Mouse (Mus musculus) stomach, embryonic 15.5 days (tissue): ENCODE results near the gene Lpgat1. TPM values are rescaled to one million over a fixed set of nuclear protein-coding genes. Genes with fewer than 3 reads are reported as not detected.

Experiments used
- ATAC-seq: fragments of 200-750 bp; cut with Nextera tagmentation; 2 replicates; pipeline ENCODE4 v1.8.0; 2017; ENCODE audit warnings: low read depth, moderate number of reproducible peaks, moderate TSS enrichment; ENCODE audit not compliant: insufficient read depth, low FRiP score
- H3K27ac ChIP-seq: fragments of 300-500 bp; sonication (generic); 2 replicates; pipeline ENCODE4 v1.5.1; 2015; ENCODE audit warnings: mild to moderate bottlenecking, inconsistent platforms
- H3K27me3 ChIP-seq: fragments of 300-500 bp; sonication (generic); replicated peaks from 2 replicates; pipeline ENCODE4 v1.6.1; 2015; ENCODE audit warnings: inconsistent platforms
- H3K36me3 ChIP-seq: fragments of 300-500 bp; sonication (generic); 2 replicates; pipeline ENCODE4 v1.6.1; 2015; ENCODE audit warnings: inconsistent platforms
- H3K4me1 ChIP-seq: fragments of 300-500 bp; sonication (generic); 2 replicates; pipeline ENCODE4 v1.6.1; 2015; ENCODE audit warnings: inconsistent platforms
- H3K4me2 ChIP-seq: fragments of 300-500 bp; sonication (generic); 2 replicates; pipeline ENCODE4 v1.6.1; 2015; ENCODE audit warnings: mild to moderate bottlenecking, inconsistent platforms
- H3K4me3 ChIP-seq: fragments of 300-500 bp; sonication (generic); replicated peaks from 2 replicates; pipeline ENCODE4 v1.5.1; 2015; ENCODE audit warnings: inconsistent platforms
- H3K9ac ChIP-seq: fragments of 300-500 bp; sonication (generic); 2 replicates; pipeline ENCODE4 v1.6.1; 2015; ENCODE audit warnings: inconsistent platforms
- H3K9me3 ChIP-seq: fragments of 300-500 bp; sonication (generic); 2 replicates; pipeline ENCODE4 v1.6.1; 2016; ENCODE audit warnings: inconsistent platforms
- WGBS: fragments of 180-500 bp; shearing (Covaris S2); methylation state at CpG from one replicate; pipeline ENCODE4 v1.1.7; 2015; 5-methylcytosine and 5-hydroxymethylcytosine counted together
- polyA plus RNA-seq: library from polyadenylated mRNA; unstranded; fragments of >200 nt; fragmentation: Nextera tagmentation; extraction: Ambion mirVana; gene quantifications from 2 replicates; pipeline ENCODE4 v1.2.1, GENCODE M21; 2015

Gene Lpgat1
- polyA plus RNA-seq, 1 experiment from 2014 or later, result 40.4 TPM

GRCm38 (mm10) chr1:191833396-191833795, 115.8 kb downstream of the Lpgat1 start:
- Histone ChIP-seq H3K4me2 (no peak overlapping the region), H3K9ac (no peak overlapping the region), H3K36me3 (peaks cover 22% of the 10 kb centered on the region), H3K27ac (no peak overlapping the region), H3K27me3 (no peaks in the 10 kb centered on the region), H3K4me3 (no peak overlapping the region), H3K9me3 (no peaks in the 10 kb centered on the region), H3K4me1 (no peaks in the 10 kb centered on the region)
- WGBS, result 98% methylated on average over 6 of the region's 6 CpGs
- ATAC-seq, result no peak

Other genes with a start within 250 kb of the Lpgat1 start
- gene Dtl, start 142.3 kb upstream of the Lpgat1 start, polyA plus RNA-seq, result 41.8 and 44.4 TPM in 2 replicates
- gene Ints7, start 142.2 kb upstream of the Lpgat1 start, polyA plus RNA-seq, result 46.8 and 50.5 TPM in 2 replicates
- 38.7 and 41.1 TPM in 2 replicates for gene Nek2, start 103.6 kb downstream of the Lpgat1 start, polyA plus RNA-seq
- gene Slc30a1, start 188.9 kb downstream of the Lpgat1 start, polyA plus RNA-seq, result 4.5 and 4.9 TPM in 2 replicates